Mouse (Mus musculus) lung, embryonic 14.5 days (tissue): ENCODE results near the gene Zbtb44. TPM values are rescaled to one million over a fixed set of nuclear protein-coding genes. Genes with fewer than 3 reads are reported as not detected.
A peak's percentile ranks its signal among the peaks of the same experiment; 100 is the strongest.

Experiments used
- ATAC-seq: fragments of 200-750 bp; cut with Nextera tagmentation; 2 replicates; pipeline ENCODE4 v1.8.0; 2017; ENCODE audit warnings: mild to moderate bottlenecking, moderate TSS enrichment, moderate library complexity; ENCODE audit not compliant: insufficient read depth
- DNase-seq: peaks from one replicate; pipeline ENCODE4 v3.0.0-alpha.2; 2015
- H3K27ac ChIP-seq: fragments of 300-500 bp; sonication (generic); 2 replicates; pipeline ENCODE4 v1.5.1; 2014; ENCODE audit warnings: low read depth, mild to moderate bottlenecking, moderate library complexity
- H3K27me3 ChIP-seq: fragments of 300-500 bp; sonication (generic); 2 replicates; pipeline ENCODE4 v1.6.1; 2014; ENCODE audit warnings: low read length, control low read depth; ENCODE audit not compliant: insufficient read depth
- H3K36me3 ChIP-seq: fragments of 300-500 bp; sonication (generic); 2 replicates; pipeline ENCODE4 v1.6.1; 2014; ENCODE audit warnings: control low read depth; ENCODE audit not compliant: insufficient read depth
- H3K4me1 ChIP-seq: fragments of 300-500 bp; sonication (generic); 2 replicates; pipeline ENCODE4 v1.6.1; 2014; ENCODE audit warnings: antibody characterized with exemption, control low read depth; ENCODE audit not compliant: insufficient read depth
- H3K4me2 ChIP-seq: fragments of 300-500 bp; sonication (generic); 2 replicates; pipeline ENCODE4 v1.6.1; 2014; ENCODE audit warnings: mild to moderate bottlenecking
- H3K4me3 ChIP-seq: fragments of 300-500 bp; sonication (generic); 2 replicates; pipeline ENCODE4 v1.5.1; 2014; ENCODE audit warnings: low read depth, low read length
- H3K9ac ChIP-seq: fragments of 300-500 bp; sonication (generic); 2 replicates; pipeline ENCODE4 v1.6.1; 2014
- H3K9me3 ChIP-seq: fragments of 300-500 bp; sonication (generic); 2 replicates; pipeline ENCODE4 v1.6.1; 2016; ENCODE audit warnings: low read depth, low read length, control low read depth
- CTCF ChIP-seq: IDR thresholded peaks from 2 replicates; pipeline ENCODE4 v1.5.1; 2016; ENCODE audit warnings: antibody characterized with exemption, low read depth
- WGBS: fragments of 180-500 bp; shearing (Covaris S2); extraction: QIAGEN DNeasy Blood & Tissue Kit; methylation state at CpG from one replicate; pipeline ENCODE4 v1.1.7; 2014; 5-methylcytosine and 5-hydroxymethylcytosine counted together
- polyA plus RNA-seq: library from polyadenylated mRNA; unstranded; fragments of >200 nt; fragmentation: Nextera tagmentation; extraction: Ambion mirVana; gene quantifications from 2 replicates; pipeline ENCODE4 v1.2.1, GENCODE M21; 2014

Gene Zbtb44
- 8.0 TPM in 2 replicates for polyA plus RNA-seq

- Histone ChIP-seq H3K36me3 (no peaks in the 10 kb centered on the region), H3K9ac (peak within 1 kb of the TSS; percentile 91), H3K9me3 (no peaks in the 10 kb centered on the region), H3K4me1 (peaks cover 5% of the 10 kb centered on the region; the same call in 1 of the 2 replicates), H3K4me3 (peak within 1 kb of the TSS; percentile 93), H3K27me3 (no peaks in the 10 kb centered on the region), H3K27ac (peak within 1 kb of the TSS; percentile 98), H3K4me2 (peak within 1 kb of the TSS; percentile 91)
- TF ChIP-seq CTCF, result no peak
- ATAC-seq, result peak; percentile 93
- peak; percentile 65 for DNase-seq
- under 1% methylated on average over 61 of the region's 79 CpGs for WGBS
These were observed at the start of gene Zbtb44 for GRCm38 (mm10) chr9:31030532-31031413. Zbtb44 (plus strand) TSS chr9:31030644.

GRCm38 (mm10) chr9:30985782-30986181 lies 44.7 kb upstream of the Zbtb44 start:
- peak; percentile 26 for DNase-seq
- H3K36me3 ChIP-seq, result no peaks in the 10 kb centered on the region
- no peak for TF ChIP-seq CTCF
- H3K9me3 ChIP-seq, result no peaks in the 10 kb centered on the region
- H3K27me3 ChIP-seq, result no peaks in the 10 kb centered on the region
- H3K4me3 ChIP-seq, result no peak overlapping the region
- H3K27ac ChIP-seq, result no peak overlapping the region
- no peak overlapping the region for H3K9ac ChIP-seq
- WGBS, result 50% methylated on average over 6 of the region's 6 CpGs
- no peak for ATAC-seq
- no peaks in the 10 kb centered on the region for H3K4me1 ChIP-seq
- no peak overlapping the region for H3K4me2 ChIP-seq

- Histone ChIP-seq H3K27me3 (no peaks in the 10 kb centered on the region), H3K4me2 (no peak overlapping the region), H3K4me1 (no peaks in the 10 kb centered on the region), H3K4me3 (no peak overlapping the region), H3K9ac (no peak overlapping the region), H3K36me3 (no peaks in the 10 kb centered on the region), H3K27ac (no peak overlapping the region), H3K9me3 (no peaks in the 10 kb centered on the region)
- 81% methylated on average over 5 of the region's 5 CpGs for WGBS
- TF ChIP-seq CTCF, result no peak
- no peak for ATAC-seq
- no peak for DNase-seq
These were observed 37.3 kb upstream of the Zbtb44 start for GRCm38 (mm10) chr9:30993106-30993505.

- Histone ChIP-seq H3K36me3 (no peaks in the 10 kb centered on the region), H3K27ac (no peak overlapping the region), H3K4me2 (no peak overlapping the region), H3K4me1 (no peaks in the 10 kb centered on the region), H3K9me3 (no peaks in the 10 kb centered on the region), H3K27me3 (no peaks in the 10 kb centered on the region), H3K9ac (no peak overlapping the region), H3K4me3 (no peak overlapping the region)
- TF ChIP-seq CTCF, result no peak
- DNase-seq, result no peak
- 56% methylated on average over 12 of the region's 12 CpGs for WGBS
- ATAC-seq, result no peak
These were observed 33.6 kb upstream of the Zbtb44 start for GRCm38 (mm10) chr9:30996590-30997562.

- TF ChIP-seq CTCF, result no peak
- H3K27me3 ChIP-seq, result no peaks in the 10 kb centered on the region
- no peak overlapping the region for H3K4me3 ChIP-seq
- no peak overlapping the region for H3K4me2 ChIP-seq
- H3K9me3 ChIP-seq, result no peaks in the 10 kb centered on the region
- no peaks in the 10 kb centered on the region for H3K36me3 ChIP-seq
- no peaks in the 10 kb centered on the region for H3K4me1 ChIP-seq
- no peak for ATAC-seq
- 80% methylated on average over 10 of the region's 10 CpGs for WGBS
- no peak overlapping the region for H3K9ac ChIP-seq
- H3K27ac ChIP-seq, result no peak overlapping the region
- DNase-seq, result no peak
These were observed 29.8 kb upstream of the Zbtb44 start for GRCm38 (mm10) chr9:31000641-31001040.

GRCm38 (mm10) chr9:31002528-31002927 lies 27.9 kb upstream of the Zbtb44 start:
- no peak overlapping the region for H3K4me2 ChIP-seq
- no peak for TF ChIP-seq CTCF
- 60% methylated on average over 4 of the region's 4 CpGs for WGBS
- no peak for ATAC-seq
- no peaks in the 10 kb centered on the region for H3K4me1 ChIP-seq
- H3K36me3 ChIP-seq, result no peaks in the 10 kb centered on the region
- H3K9me3 ChIP-seq, result no peaks in the 10 kb centered on the region
- no peaks in the 10 kb centered on the region for H3K27me3 ChIP-seq
- no peak overlapping the region for H3K9ac ChIP-seq
- no peak overlapping the region for H3K27ac ChIP-seq
- no peak for DNase-seq
- no peak overlapping the region for H3K4me3 ChIP-seq

- no peak for TF ChIP-seq CTCF
- no peaks in the 10 kb centered on the region for H3K9me3 ChIP-seq
- H3K27ac ChIP-seq, result no peak overlapping the region
- 79% methylated on average over 2 of the region's 2 CpGs for WGBS
- H3K27me3 ChIP-seq, result no peaks in the 10 kb centered on the region
- H3K4me1 ChIP-seq, result no peaks in the 10 kb centered on the region
- DNase-seq, result no peak
- H3K36me3 ChIP-seq, result no peaks in the 10 kb centered on the region
- no peak overlapping the region for H3K4me2 ChIP-seq
- no peak overlapping the region for H3K9ac ChIP-seq
- H3K4me3 ChIP-seq, result no peak overlapping the region
- ATAC-seq, result no peak
These were observed 21.1 kb upstream of the Zbtb44 start for GRCm38 (mm10) chr9:31009334-31009733.
